Mouse (Mus musculus): ENCODE measurements at regions not wholly inside any gene's neighbourhood (a gene's known extent, or its start where the extent isn't known, plus 50 kb on each side); places are given as distances from the start of the nearest gene placed in this dataset.

DNA sequence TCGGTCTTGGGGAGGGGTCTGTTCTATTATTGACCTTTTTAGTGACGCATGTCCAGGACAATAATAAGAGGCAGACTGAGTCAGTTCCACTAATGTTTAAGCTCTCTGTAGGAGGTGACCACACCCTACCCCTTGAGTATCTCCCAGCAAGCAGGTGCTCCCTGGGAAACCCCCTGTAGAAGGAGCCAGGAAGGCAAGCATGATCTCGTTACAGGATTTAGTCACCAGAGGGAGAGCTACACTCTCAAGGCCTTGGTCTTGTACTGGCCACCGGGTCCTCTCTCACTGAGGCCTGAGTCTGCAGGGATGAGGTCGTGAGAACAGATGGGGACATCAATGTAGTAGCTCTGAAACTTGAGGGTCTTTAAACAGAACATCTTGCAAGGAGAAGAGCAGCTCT lies 55.3 kb upstream of the Ccnd2 start:
- Histone ChIP-seq H3K4me1 (peaks cover 4% of the 10 kb centered on the region; the same call in 1 of the 2 replicates), H3K27me3 (replicated peaks) (peaks cover 16% of the 10 kb centered on the region), H3K9me3 (no peaks in the 10 kb centered on the region), H3K36me3 (replicated peaks; ENCODE audit: low read length) (no peaks in the 10 kb centered on the region), H3K4me3 (replicated peaks) (no peak overlapping the region)
- TF ChIP-seq GATA1 (IDR thresholded peaks at IDR 0.05; ENCODE audit: borderline replicate concordance, low read length), result no peak
- no peak for TF ChIP-seq FLI1 (IDR thresholded peaks at IDR 0.05; ENCODE audit: low read length)

GRCm38 (mm10) chr6:127213355-127213754 lies 61.4 kb upstream of the Ccnd2 start:
- no peak overlapping the region for H3K4me3 ChIP-seq (replicated peaks)
- H3K9me3 ChIP-seq, result no peaks in the 10 kb centered on the region
- peaks cover 34% of the 10 kb centered on the region for H3K27me3 ChIP-seq (replicated peaks)
- H3K36me3 ChIP-seq (replicated peaks; ENCODE audit: low read length), result no peaks in the 10 kb centered on the region
- TF ChIP-seq GATA1 (IDR thresholded peaks at IDR 0.05; ENCODE audit: borderline replicate concordance, low read length), result no peak
- no peak for TF ChIP-seq FLI1 (IDR thresholded peaks at IDR 0.05; ENCODE audit: low read length)
- H3K4me1 ChIP-seq, result no peaks in the 10 kb centered on the region

- H3K36me3 ChIP-seq (replicated peaks; ENCODE audit: low read length), result no peaks in the 10 kb centered on the region
- peaks cover 3% of the 10 kb centered on the region; the same call in 1 of the 2 replicates for H3K9me3 ChIP-seq
- no peak overlapping the region for H3K4me3 ChIP-seq (replicated peaks)
- peaks cover 40% of the 10 kb centered on the region for H3K27me3 ChIP-seq (replicated peaks)
- TF ChIP-seq FLI1 (IDR thresholded peaks at IDR 0.05; ENCODE audit: low read length) (no peak), GATA1 (IDR thresholded peaks at IDR 0.05; ENCODE audit: borderline replicate concordance, low read length) (no peak)
- H3K4me1 ChIP-seq, result no peaks in the 10 kb centered on the region
Observed at GRCm38 (mm10) chr6:127215915-127216314, 63.9 kb upstream of the Ccnd2 start.

DNA sequence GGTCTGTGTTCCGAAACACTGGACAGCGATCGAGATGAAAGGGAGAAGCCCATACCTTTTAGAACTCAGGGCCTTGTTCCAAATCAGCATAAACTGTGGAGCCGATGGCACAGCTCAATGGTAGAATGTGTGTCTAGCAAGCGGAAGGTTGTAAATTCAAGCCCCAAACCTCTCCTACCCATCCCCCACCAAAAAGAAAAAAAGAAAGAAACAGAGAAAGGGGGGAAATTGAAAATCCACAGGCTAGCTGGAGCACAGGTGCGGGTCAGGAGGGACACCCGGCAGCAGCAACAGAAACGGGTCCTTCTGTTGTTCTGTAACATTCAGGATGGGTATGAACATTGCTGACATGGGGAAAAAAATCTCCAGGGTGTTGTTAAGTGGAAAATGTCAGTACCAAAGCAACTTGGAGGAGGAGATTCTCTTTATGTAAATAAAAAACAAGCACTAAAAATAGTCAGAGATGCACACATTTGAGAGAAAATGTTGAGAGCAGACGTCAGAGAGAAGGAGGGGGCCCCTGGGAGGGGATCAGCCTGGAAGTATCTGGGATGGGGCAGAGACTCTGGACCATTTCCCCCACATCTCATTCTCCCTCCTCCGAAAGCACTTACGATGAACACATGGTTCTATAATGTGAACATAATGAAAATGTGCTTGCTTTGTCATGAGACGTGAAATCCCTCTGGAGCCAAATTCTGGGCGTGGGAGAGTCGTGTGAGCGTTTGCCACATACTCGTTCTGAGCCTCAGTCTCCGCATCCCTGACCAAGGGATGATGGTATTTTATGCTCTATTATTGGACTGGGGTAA lies 66.8 kb upstream of the Ccnd2 start:
- TF ChIP-seq FLI1 (IDR thresholded peaks at IDR 0.05; ENCODE audit: low read length) (no peak), GATA1 (IDR thresholded peaks at IDR 0.05; ENCODE audit: borderline replicate concordance, low read length) (no peak)
- Histone ChIP-seq H3K27me3 (replicated peaks) (peaks cover 50% of the 10 kb centered on the region), H3K36me3 (replicated peaks; ENCODE audit: low read length) (no peaks in the 10 kb centered on the region), H3K4me3 (replicated peaks) (no peak overlapping the region), H3K9me3 (peaks cover 3% of the 10 kb centered on the region; the same call in 1 of the 2 replicates), H3K4me1 (peaks cover 5% of the 10 kb centered on the region)

DNA sequence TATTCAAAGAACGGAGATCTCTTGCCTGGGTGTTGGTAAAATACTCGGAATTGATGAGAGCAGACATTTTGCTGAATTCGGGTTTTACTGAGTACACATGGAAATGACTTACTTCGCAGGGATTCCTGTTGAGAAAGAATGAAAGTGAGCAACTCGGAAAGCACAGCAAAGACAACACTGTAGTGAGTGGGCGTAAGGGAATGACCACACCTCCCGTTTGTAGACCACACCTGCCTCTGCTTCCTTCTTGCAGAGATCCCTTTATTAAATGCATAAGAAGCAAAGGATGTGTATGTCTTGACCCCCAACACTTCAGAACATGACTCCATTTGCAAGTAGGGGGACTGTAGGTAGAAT lies 67.4 kb upstream of the Ccnd2 start:
- Histone ChIP-seq H3K9me3 (peaks cover 3% of the 10 kb centered on the region; the same call in 1 of the 2 replicates), H3K36me3 (replicated peaks; ENCODE audit: low read length) (no peaks in the 10 kb centered on the region), H3K4me3 (replicated peaks) (no peak overlapping the region), H3K27me3 (replicated peaks) (peaks cover 50% of the 10 kb centered on the region), H3K4me1 (peaks cover 5% of the 10 kb centered on the region)
- TF ChIP-seq GATA1 (IDR thresholded peaks at IDR 0.05; ENCODE audit: borderline replicate concordance, low read length), result no peak
- TF ChIP-seq FLI1 (IDR thresholded peaks at IDR 0.05; ENCODE audit: low read length), result no peak

DNA sequence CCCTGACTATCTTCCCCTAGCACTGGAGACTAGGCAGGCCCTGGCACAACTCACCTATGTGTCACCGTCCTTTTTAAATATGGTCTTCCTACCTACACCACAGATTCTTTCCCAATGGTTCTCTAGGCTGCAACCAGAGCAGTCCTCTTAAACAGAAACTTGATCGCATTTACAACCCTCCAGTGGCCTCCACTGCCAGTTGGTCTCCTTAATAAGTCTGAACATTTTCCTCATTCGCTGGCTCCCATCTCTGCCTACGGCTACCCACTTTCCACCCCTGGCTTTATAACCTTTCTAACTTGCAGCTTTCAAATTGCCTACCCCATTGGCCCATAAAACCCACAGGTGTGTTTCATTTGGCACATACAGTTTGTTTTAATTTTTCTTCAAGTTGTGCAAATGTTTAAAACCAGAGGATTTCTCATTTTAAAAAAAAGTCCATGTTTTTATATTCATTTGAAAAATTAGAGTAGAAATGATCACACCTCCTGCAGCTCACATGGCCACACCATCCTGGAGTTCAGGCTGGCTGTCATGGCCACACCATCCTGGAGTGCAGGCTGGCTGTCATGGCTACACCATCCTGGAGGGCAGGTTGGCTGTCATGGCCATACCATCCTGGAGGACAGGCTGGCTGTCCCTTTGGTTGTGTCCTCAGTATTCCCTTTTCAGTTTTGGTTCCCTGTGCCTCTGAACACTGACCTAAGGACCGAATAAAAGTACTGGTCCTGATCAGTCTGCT lies 74.4 kb upstream of the Ccnd2 start:
- TF ChIP-seq FLI1 (IDR thresholded peaks at IDR 0.05; ENCODE audit: low read length) (no peak), GATA1 (IDR thresholded peaks at IDR 0.05; ENCODE audit: borderline replicate concordance, low read length) (no peak)
- Histone ChIP-seq H3K36me3 (replicated peaks; ENCODE audit: low read length) (no peaks in the 10 kb centered on the region), H3K27me3 (replicated peaks) (peaks cover 33% of the 10 kb centered on the region)

GRCm38 (mm10) chr6:127236510-127237109 lies 84.6 kb upstream of the Ccnd2 start:
- no peak overlapping the region for H3K4me3 ChIP-seq (replicated peaks)
- H3K36me3 ChIP-seq (replicated peaks; ENCODE audit: low read length), result no peaks in the 10 kb centered on the region
- no peak for TF ChIP-seq FLI1 (IDR thresholded peaks at IDR 0.05; ENCODE audit: low read length)
- H3K9me3 ChIP-seq, result peaks cover 5% of the 10 kb centered on the region; the same call in 1 of the 2 replicates
- H3K4me1 ChIP-seq, result peaks cover 26% of the 10 kb centered on the region
- no peaks in the 10 kb centered on the region for H3K27me3 ChIP-seq (replicated peaks)

More for the DNA sequence above, 74.4 kb upstream of the Ccnd2 start:
- H3K4me3 ChIP-seq (replicated peaks), result no peak overlapping the region
- H3K9me3 ChIP-seq, result no peaks in the 10 kb centered on the region
- H3K4me1 ChIP-seq, result peaks cover 5% of the 10 kb centered on the region

DNA sequence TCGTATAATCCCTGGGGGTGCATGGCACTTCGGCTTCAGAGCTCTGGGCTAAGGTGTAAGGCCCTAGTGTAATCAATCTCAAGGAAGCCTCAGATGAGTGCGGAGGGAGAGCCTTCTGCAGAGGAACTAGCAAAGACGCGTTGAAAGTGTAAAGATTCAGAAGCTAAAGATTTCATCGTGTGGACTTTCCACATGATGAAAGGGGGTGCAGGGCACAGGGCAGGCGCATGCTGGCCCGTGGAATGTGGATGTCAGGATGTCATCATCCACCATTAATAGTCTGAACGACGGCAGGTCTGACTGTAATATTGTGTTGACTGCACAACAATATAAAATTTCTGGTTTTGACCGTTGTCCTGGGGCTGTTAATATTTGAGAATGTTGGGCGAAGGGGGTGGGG lies 85.2 kb upstream of the Ccnd2 start:
- H3K27me3 ChIP-seq (replicated peaks), result no peaks in the 10 kb centered on the region
- H3K4me1 ChIP-seq, result peaks cover 26% of the 10 kb centered on the region
- peaks cover 5% of the 10 kb centered on the region; the same call in 1 of the 2 replicates for H3K9me3 ChIP-seq
- TF ChIP-seq FLI1 (IDR thresholded peaks at IDR 0.05; ENCODE audit: low read length) (no peak), GATA1 (IDR thresholded peaks at IDR 0.05; ENCODE audit: borderline replicate concordance, low read length) (no peak)
- H3K36me3 ChIP-seq (replicated peaks; ENCODE audit: low read length), result no peaks in the 10 kb centered on the region
- no peak overlapping the region for H3K4me3 ChIP-seq (replicated peaks)

DNA sequence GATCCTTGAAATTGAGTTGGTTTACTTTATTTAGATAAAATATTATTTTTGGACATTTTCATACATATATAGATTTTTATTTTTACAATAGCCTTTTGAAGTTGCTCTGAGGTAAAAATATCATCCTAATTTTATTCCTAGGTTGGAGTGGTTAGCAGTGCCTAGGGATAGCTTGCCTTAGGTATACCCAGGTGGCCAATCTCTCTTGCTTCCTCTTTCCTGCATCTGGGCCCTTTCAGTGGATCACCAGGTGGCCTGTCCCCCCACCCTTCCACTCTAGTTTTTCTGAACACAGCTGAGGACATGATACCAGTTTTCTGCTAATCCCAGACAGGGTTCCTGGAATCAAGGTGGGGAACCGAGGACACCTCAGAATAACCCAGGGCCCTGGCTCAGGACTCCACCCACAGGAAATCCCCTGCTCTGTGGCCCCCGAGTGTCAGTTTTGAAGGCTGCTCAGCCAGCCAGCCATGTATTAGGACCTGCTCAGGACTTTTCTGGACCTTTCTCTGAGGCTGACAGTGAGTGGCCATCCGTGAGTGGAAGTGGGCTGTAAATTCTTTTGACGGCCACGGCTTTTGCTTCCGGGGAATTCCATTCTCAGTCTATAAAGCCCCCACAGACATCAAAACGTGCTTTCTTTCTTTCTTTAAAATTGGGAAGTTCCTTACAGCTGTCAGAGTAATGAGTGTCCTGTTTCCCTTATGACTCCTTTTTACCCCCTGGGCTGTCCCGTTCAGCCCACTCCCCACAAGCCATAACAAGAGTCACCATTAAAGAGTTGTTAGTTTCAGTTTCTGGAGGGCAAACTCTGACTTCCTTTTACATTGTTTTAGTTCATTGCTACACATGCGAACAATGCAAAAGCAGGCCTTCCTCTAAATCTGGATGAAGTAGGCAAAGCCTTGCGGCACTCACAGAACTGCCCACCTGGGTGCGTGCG lies 87.8 kb upstream of the Ccnd2 start:
- Histone ChIP-seq H3K27me3 (replicated peaks) (no peaks in the 10 kb centered on the region), H3K4me3 (replicated peaks) (peak overlapping the region; percentile 90), H3K36me3 (replicated peaks; ENCODE audit: low read length) (no peaks in the 10 kb centered on the region), H3K9me3 (peaks cover 11% of the 10 kb centered on the region), H3K4me1 (peaks cover 32% of the 10 kb centered on the region)
- TF ChIP-seq FLI1 (IDR thresholded peaks at IDR 0.05; ENCODE audit: low read length), result no peak

Measured in megakaryocyte, embryonic 14.5 days (primary cell).